Mouse (Mus musculus) adrenal gland, postnatal 36 days (tissue): Measurements from ENCODE around the gene Smo. TPM values are rescaled to one million over a fixed set of nuclear protein-coding genes. Genes with fewer than 3 reads are reported as not detected.

Experiments
- DNase-seq, 2 experiments: peaks; one replicate each; pipeline ENCODE4 v3.0.0; 2021; ENCODE audit warnings: mixed read lengths in 1 of 2
- total RNA-seq, 2 experiments: library from RNA; stranded (reverse); gene quantifications; 2 replicates each; pipeline ENCODE4 v1.2.3; 2021

The Smo gene
- total RNA-seq, 2 experiments from 2014 or later, result 41.6 to 50.4 TPM

GRCm38 (mm10) chr6:29775609-29776008, 40.3 kb downstream of the Smo start:
- DNase-seq, result peak; percentile 38 to 43

GRCm38 (mm10) chr6:29776542-29777237, 41.4 kb downstream of the Smo start:
- no peak for DNase-seq

DNA sequence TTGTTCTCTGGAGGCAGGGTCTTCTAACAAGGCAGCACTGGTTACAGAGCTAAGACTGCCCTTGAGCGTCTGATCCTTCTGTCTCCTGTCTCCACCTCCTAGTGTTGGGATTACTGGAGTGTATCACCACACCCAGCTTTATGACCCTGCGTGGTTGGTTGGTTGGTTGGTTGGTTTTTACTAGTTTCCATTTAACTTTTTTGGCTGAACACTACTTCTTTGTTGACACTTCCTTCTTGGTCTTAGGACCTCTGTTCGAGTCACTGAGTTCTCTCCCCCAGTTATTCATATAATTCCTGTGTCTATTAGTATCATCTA, 41.9 kb downstream of the Smo start:
- no peak for DNase-seq

DNA sequence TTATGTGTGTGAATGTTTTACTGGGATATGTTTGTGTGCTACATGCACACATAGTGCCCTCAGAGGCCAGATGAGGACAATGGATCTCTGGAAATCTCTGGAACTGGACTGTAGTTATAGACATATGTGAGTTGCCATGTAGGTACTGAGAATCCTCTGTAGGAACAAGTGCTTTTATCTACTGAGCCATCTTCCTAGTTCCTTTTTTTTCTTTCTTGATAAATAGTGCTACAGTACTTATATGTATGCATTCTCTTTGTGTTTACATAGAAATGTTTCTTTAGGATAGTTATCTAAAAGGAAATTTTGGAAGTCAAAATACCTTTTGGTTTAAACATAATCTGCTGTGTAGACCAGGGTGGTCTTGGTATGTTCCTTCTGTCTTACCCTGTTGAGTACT, 44.8 kb downstream of the Smo start:
- no peak for DNase-seq

- DNase-seq, result no peak
These were observed 45.3 kb downstream of the Smo start for GRCm38 (mm10) chr6:29780571-29780970.

- no peak for DNase-seq
These were observed 46.9 kb downstream of the Smo start for GRCm38 (mm10) chr6:29782239-29782638.

DNA sequence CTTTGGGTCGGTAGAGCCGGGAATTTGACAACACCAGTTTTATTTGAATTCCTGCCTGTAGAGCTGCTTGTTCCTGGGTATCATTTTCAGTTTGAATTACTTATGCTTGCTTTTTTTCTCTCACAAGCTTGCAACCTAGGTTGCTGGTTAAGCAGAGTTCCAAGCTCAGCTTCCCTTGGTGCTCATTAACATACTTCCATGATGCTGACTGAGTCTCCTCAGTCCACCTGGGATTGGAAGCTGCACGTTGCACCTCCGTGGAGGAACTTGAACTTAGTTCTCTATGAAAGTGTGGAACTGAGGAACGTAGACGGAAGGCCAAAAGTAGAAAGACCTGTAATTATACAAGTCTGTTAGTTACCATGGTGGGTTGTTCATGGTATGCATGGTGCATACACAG, 48.7 kb downstream of the Smo start:
- no peak for DNase-seq

DNA sequence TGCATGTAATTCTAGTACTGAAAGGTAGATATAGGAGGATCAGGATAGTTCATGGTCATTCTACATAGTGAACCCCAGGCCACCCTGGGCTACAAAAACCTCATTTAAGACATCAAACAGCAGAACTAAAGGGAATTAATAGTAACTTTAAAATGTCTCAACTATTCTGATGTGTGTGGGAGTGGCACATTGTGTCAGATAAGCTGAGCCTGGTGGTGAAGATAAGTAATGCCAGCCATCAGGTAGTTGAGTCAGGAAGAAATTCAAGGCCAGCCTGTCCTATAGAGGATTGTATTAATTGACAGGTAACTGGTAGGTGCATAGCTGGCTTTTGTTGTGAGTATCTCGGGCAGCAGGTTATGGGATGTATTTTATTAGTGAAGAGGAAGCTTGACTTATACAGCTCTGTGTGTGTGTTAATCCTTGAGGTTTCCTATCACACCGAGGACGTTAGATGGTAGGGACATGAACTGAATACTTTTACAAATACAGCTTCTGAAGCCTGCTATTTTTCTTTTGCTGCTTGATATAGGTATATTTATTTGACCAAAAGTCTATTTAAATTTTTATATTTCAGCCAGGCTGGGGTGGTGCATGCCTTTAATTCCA, 49.2 kb downstream of the Smo start:
- DNase-seq, result no peak

DNA sequence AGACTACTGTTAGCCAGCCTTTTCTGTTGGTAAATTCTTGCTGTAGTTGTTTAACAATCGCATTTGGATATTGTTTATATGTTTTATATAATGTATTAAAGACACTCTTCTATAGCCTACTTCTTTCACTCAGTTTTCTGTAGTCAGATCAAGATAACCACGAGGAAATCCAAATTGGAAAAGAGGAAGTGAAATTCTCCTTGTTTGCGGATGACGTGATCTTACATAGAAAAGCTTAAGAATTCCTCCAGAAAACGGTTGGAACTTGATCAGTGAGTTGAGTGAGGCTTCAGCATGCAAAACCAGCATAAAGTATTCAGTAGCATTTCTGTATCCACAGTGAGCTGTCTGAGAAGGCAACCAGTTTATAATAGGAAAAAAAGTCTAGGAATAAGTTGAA, 50.5 kb downstream of the Smo start:
- DNase-seq, result no peak

DNA sequence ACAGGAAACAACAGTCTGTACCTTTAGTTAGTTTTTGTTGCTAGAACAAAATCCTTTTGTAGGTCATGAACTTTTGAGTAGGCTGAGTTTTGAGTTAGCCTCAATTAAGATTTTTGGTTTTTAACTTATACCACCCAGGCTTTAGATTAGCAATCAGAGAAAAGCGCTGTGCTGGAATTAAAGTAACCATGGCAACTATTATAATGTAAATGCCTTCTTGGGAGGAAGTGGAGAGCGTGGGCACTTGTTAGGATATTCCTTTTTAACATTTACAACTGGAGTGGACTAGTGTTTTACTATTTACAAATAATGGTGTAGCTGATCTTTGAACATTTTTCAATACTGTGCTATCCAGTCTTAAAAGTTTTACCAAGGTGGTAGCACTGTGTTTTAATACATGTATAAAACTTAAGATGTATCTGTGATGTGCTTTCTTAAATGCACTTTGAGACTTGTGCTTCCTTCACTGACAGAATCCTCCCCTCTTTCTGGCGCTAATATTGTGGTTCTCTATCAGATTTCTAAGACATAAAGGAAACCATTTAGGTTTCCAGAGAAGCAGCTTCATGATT, 53.6 kb downstream of the Smo start:
- DNase-seq, result no peak

- DNase-seq, result no peak
These were observed 54.9 kb downstream of the Smo start for GRCm38 (mm10) chr6:29790014-29790698.

DNA sequence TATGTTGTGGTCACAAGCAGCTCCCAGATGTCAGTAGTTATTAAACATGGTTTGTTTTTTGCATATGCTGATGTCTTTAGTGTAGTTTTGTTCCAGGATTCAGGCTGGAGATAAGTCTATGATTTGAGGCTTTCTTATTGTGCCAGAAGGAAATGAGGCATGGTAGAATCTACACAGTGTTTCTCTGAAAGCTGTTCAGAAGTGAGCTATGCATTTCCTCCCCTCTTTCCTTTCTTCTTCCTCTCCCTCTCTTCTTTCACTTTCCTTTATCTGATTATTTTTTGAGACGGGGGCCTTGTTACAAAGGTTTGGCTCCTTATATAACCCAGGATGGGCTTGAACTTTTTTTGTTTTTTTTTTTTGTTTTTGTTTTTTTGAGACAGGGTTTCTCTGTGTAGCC, 58.2 kb downstream of the Smo start:
- DNase-seq, result no peak

DNA sequence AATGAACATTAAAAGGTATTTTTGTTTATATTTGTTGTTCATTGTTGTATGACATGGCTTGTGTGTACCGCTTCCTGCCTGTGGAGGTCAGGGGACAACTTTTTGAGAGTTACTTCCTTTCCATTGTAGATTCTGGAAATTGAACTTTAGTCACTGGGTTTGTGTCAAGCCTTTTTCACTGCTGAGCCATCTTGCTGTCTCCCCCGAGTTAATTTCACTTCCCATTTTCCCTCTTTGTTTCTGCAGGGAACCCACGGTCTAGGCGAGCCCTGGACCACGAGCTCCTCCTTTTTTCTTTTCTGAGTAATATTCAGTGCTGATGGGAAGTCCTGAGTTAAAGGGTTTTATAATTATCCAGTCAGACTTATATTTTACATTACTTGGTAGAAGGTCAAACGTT, 59.3 kb downstream of the Smo start:
- DNase-seq, result no peak

DNA sequence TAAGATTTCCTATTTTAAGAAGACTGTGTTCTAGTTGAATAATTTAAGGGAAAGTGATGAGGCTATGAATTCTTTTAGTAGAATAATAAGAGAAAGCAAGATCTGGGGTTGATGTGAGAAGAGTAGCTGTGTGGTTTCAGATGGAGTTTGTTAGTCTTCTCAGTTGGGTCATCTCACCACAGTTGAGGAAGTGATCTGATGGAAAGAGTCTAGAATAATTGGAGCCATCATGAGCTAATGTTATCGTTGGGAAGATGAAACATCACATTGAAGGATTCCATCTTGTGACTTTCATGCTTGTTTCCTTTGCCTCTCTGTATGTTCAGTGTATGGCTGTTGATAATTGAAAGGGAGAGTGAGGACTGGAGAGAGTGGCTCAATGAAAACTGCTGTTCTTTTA, 67.7 kb downstream of the Smo start:
- DNase-seq, result no peak

- DNase-seq, result no peak
These were observed 68.7 kb downstream of the Smo start for GRCm38 (mm10) chr6:29804006-29804405.

- DNase-seq, result no peak
These were observed 70.1 kb downstream of the Smo start for GRCm38 (mm10) chr6:29805381-29805780.

Other genes with a start within 250 kb of the Smo start
- 1 to 10 TPM; 3.5 to 4.6 TPM for gene Kcp, start 227.6 kb upstream of the Smo start, total RNA-seq
- gene Irf5, start 208.9 kb upstream of the Smo start, total RNA-seq, result 1 to 10 TPM; 4.4 to 4.9 TPM
- gene Tnpo3, start 125.6 kb upstream of the Smo start, total RNA-seq, result 10 to 100 TPM; 51.6 to 56.5 TPM
- 1 to 10 TPM; 1.7 to 2.0 TPM for gene Tspan33, start 41.3 kb upstream of the Smo start, total RNA-seq
- gene Ahcyl2, start 32.5 kb downstream of the Smo start, total RNA-seq, result 100 to 1,000 TPM; 116 to 172 TPM
- gene Strip2, start 181.5 kb downstream of the Smo start, total RNA-seq, result 1 to 10 TPM; 1.2 to 1.4 TPM